Mouse (Mus musculus) cerebellum, postnatal 4 days (tissue): ENCODE data around the gene Rgl2.
"Not testable (repeated sequence)": the region's sequence is repeated elsewhere in the genome, so short reads cannot be mapped to it uniquely, and the experiment has no call there.

Experiments used
- DNase-seq, 2 experiments: peaks; one replicate each; pipeline ENCODE4 v3.0.0; 2022; ENCODE audit warnings: low spot score in 2 of 2, mixed read lengths in 1 of 2

Gene Rgl2

DNA sequence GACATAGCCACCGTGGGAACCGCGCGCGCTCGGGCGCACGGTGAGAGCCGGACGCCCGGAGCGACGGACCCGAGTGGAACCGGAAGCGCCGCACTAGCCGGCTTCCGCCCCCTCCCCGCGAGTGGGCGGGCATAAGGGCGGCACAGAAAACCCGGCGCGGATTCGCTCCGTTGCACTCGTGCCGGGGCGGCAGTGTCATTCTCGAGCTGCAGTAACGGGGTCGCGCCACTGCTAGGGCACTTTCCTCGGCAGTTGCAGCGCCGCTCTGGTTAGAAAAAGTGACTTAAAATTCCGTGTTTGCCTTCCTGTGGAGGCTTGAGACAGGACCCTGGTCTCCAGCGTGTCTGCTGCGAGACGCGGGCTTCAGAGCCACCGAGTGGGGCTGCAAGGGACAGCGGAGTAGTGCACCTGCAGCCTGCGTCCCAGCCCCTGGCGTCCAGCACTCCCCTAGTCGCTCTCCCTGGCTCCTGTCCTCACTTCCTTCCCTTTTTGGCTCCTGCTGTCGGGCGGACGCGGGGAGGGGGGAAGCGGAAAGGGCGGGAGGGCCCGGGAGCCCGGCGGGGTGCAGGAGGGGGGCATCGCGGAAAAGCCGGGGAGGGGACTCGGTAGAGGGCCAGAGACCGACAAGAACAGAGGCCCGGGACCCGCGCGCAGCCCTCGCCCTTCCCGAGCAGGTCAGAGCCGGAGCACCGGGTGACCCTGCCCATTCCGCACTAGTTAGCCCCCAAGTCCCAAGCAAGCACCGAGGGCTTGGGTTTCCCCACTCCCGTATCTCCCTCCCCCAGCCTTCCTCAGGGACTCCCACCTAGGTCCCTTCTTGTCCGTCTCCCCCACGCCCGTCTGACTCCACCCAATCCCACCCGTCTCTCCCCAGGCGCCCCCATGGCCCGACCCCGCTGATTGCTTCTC is at the start of gene Rgl2:
Gene Rgl2 (plus strand): TSS at position 173 of the 909 bp plus-strand sequence.
- peak; percentile 94 to 98 for DNase-seq

DNA sequence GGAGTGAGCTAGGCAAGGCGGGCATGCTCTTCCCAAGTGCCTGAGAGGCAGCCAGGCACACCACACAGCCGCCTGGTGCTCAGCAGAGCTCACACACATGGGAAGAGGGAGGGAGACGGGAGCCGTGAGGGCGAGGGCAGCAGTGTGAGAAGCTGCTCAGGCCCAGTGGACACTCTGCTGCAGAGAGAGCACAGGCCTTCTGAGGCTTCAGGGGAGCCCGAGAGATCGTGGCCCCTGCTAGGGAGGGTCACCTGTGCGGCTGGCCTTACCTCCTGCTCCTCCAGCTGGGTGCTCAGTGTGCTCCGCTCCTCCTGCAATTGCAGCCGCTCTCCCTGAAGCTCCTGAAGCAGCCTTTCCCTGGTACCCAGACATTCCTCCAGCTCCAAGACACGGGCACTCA is 45.0 kb upstream of the Rgl2 start:
- DNase-seq: not testable (repeated sequence)

DNA sequence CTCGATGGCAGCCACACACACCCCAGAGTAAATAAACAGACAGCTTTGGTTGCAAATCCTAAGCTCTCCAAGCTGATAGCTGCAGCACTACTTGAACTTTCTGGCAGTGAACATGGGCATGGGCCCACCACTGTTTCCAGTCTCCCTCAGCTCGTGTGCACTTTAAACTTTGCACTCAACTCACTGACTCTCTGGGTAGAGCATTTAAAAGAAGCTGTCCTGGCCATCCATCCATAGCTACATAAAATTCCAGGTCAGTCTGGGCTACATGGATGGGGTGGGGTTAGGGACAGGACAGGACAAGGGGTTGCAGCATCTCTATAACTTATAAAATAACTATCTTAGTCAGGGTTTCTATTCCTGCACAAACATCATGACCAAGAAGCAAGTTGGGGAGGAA is 41.5 kb upstream of the Rgl2 start:
- DNase-seq: not testable (repeated sequence)

DNA sequence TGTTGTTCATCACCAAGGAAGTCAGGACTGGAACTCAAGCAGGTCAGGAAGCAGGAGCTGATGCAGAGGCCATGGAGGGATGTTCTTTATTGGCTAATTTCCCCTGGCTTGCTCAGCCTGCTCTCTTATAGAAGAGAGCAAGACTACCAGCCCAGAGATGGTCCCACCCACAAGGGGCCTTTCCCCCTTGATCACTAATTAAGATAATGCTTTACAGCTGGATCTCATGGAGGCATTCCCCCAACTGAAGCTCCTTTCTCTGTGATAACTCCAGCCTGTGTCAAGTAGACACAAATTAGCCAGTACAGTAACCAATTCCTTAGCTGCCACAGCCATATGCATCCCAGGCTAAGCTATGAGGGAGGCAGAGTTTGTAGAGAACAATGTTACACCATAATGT is 41.1 kb upstream of the Rgl2 start:
- DNase-seq: not testable (repeated sequence)

- not testable (repeated sequence) for DNase-seq
These were observed 39.3 kb upstream of the Rgl2 start for GRCm38 (mm10) chr17:33889941-33890532.

DNA sequence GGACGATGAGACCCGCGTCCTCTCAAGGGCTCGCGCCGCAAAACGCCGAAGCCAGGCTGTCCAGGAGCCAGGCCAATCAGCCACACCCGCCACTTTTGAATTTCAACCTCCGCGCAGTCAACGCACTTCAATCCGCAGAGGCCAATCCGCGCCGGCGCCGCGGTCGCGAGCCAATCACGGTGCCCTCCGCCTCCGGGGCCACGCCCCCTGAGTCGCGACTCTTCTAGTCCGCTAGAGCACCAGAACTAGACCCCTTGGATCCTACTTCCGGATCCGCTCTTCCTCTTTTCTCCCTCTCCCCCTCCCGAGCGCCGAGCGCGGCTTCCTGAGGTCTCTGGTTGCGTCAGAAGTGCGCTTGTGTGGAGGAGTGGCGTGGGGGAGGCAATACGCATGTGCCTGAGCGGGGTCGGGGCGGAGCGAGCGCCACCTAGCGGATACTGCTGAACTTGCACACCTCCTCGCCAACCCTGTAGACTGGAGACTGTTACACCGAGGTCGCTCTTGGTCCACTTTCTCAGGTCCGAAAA is 38.7 kb upstream of the Rgl2 start, which contains the start of gene Kifc1:
Gene Kifc1 (minus strand): TSS at position 129 of the 527 bp plus-strand sequence.
- DNase-seq: peak; percentile 99 to 100

GRCm38 (mm10) chr17:33891357-33891756 is 38.0 kb upstream of the Rgl2 start:
- DNase-seq: no peak

- not testable (repeated sequence) for DNase-seq
These were observed 37.5 kb upstream of the Rgl2 start for GRCm38 (mm10) chr17:33891892-33892291.

- no peak for DNase-seq
These were observed 36.9 kb upstream of the Rgl2 start for GRCm38 (mm10) chr17:33892429-33892828.

DNA sequence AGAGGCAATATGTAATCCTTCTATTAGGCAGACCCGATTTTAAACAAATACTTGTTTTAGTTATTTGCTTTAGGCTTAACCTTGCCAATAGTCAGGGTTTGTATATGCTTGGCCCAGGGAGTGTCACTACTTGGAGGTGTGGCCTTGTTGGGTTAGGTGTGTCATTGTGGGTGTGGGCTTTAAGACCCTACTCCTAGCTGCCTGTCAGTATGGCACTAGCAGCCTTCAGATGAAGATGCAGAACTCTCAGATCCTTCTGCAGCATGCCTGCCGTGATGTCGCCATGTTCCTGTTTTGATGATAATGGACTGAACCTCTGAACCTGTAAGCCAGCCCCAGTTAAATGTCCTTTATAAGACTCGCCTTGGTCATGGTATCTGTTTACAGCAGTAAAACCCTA is 36.3 kb upstream of the Rgl2 start:
- DNase-seq: not testable (repeated sequence)

DNA sequence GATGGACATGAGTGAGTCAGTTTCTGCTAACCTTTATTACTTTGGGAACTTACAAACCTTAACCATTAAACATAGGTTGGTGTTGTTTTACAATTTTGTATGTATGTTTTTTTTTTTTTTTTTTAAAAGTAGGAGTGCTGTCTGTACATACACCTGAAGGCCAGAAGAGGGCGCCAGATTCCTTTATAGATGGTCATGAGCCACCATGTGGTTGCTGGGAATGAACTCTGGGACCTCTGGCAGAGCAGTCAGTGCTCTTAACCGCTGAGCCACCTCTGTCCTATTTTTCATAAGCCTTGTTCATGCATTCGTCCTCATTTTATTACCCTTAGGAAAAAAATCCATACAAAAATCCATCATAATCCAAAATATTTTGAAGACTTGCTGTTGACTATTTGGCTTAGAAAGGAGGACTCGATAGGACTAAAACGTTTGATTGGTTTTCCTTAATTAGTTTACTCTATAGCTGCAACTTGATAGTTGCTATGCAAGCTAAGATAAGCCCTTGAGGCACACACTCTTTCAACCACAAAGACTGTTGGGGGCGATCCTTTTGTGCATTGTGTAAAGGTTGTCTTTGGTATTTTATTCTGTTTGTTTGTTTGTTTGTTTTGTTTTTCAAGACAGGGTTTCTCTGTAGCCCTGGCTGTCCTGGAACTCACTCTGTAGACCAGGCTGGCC is 32.1 kb upstream of the Rgl2 start:
- DNase-seq: no peak

- not testable (repeated sequence) for DNase-seq
These were observed 31.1 kb upstream of the Rgl2 start for GRCm38 (mm10) chr17:33898193-33898592.

GRCm38 (mm10) chr17:33899642-33900041 is 29.7 kb upstream of the Rgl2 start:
- no peak for DNase-seq

DNA sequence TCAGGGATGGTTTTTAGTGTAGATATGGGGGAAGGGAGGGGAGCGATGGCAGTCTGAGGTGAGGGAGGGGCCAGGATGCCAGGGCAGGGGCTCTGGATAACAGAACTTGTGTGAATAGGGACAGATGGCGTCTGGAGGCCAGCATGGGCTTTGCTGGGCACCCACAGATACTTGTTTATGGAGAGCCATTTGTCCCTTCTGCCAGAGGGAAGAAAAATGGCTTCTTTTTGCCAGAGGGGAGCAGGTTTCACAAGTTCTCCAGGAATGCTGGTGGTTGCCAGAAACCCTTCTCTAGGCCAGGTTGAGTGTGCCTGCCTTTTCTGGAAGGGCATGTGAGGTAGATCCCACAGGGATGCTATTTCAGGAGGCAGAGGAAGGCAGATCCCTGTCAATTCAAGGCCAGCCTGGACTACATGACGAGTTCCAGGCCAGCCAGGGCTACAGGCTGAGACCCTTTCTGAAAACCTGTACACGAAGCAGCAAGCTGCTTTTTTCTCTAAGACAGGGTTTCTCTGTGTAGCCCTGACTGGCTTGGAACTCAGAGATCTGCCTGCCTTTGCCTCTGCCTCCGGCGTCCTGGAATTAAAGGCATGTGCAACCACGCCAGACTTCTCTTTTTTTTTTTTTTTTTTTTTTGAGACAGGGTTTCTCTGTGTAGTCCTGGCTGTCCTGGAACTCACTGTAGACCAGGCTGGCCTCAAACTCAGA is 28.9 kb upstream of the Rgl2 start:
- no peak for DNase-seq

GRCm38 (mm10) chr17:33900989-33901314 is 28.4 kb upstream of the Rgl2 start:
- no peak for DNase-seq

DNA sequence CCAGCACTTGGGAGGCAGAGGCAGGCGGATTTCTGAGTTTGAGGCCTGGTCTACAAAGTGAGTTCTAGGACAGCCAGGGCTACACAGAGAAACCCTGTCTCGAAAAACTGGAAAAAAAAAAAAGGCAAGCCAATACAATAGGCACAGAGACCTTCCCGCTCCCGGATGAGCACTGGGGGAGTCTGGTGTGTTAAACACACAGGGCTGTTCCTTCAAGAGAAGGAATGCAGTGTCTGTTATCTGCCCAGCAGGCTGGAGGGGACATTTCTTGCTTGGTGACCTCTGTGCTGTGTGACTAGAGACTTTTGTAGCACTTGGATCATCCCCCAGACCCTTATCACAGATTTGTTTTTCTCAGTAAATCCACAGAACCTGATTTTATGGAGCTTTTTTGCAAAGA is 27.7 kb upstream of the Rgl2 start:
- no peak for DNase-seq

DNA sequence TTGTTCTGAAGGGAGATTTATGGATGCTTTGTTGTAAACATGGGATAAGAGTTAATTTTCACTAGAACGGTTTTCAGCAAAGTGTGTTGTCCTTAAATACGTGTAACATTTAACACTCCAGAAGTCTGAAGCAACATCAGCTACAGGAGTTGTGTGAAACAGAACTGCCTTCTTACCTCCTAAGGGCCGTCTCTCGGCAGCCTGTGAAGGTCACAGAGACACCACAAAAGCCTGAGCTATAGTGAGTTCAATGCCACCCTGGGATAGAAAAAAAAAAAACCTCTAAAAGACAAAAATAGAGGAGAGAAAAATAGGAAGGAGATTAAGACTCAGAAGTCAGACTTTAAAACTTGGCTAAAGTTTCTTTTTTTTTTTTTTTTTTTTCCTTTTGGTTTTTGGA is 27.3 kb upstream of the Rgl2 start:
- no peak for DNase-seq

DNA sequence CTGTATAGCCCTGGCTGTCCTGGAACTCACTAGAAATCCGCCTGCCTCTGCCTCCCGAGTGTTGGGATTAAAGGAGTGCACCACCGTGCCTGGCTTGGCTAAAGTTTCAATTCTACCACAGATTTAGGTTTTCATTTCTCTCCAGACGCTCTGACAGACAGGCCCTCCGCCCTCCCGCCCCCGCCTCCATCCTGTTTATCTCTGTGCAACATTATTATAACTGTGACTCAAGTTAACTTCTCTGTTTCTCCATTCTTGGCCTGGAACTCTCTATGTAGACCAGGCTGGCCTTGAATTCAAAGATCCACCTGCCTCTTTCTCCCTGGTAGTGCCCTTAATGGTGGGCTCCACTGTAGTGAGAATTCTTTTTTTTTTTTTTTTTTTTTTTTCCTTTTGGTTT is 26.9 kb upstream of the Rgl2 start:
- DNase-seq: no peak

- DNase-seq: not testable (repeated sequence)
These were observed 25.3 kb upstream of the Rgl2 start for GRCm38 (mm10) chr17:33903911-33904651.

DNA sequence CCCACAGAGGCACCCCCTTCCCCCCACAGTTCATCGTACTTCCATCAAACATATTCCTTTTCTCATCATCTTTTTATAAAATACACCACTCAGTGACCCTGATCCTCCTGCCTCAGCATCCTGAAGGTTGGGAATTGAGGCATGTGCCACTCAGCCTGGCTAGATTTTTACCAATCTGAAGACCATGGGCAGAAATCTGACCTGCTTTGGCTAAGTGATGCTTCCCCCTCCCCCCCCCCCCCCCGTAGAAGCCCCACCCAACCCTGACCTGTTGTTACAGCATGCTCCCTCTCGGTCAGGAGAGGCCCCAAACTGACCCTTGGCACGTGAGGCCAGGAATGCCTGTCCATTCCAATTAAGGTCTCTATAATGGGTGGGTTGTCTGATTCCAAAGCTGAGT is 24.5 kb upstream of the Rgl2 start, which contains the start of gene Platr17:
Gene Platr17 (plus strand): TSS at position 301 of the 400 bp plus-strand sequence.
- not testable (repeated sequence) for DNase-seq
